Mouse (Mus musculus): ENCODE results near the gene Tmem234.

DNA sequence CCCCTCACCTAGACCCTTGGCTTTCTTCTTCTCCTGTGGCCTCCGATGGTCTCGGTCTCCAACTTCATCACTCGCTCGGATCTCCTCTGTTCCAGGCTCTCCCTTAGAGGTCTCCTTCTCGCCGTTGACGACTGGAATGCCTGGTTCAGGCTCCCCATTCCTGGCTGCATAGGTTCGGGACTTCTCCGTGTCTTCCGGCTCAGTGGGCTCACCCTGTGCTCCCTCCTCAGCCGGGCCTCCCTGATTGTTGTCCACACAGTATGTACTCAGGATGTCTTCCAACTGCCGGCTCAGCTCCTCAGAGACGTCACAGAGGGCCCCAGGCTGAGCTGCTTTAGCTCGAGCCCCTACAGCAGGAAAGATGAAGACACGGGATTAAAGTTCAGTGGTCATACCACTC, 38.8 kb downstream of the Tmem234 start:
- TF ChIP-seq POLR2A (IDR thresholded peaks at IDR 0.05; ENCODE audit: borderline replicate concordance, extremely low read depth, insufficient read depth, insufficient read length, poor library complexity, severe bottlenecking) (no peak), CTCF (IDR thresholded peaks at IDR 0.05; ENCODE audit: borderline replicate concordance, extremely low read depth, insufficient read depth, insufficient read length) (no peak)
